Mouse (Mus musculus) heart, postnatal 0 days (tissue): ENCODE data around the gene Ndufv1. TPM values are rescaled to one million over a fixed set of nuclear protein-coding genes. Genes with fewer than 3 reads are reported as not detected.

Experiments used
- ATAC-seq: fragments of 200-750 bp; cut with Nextera tagmentation; 2 replicates; pipeline ENCODE4 v1.8.0; 2017; ENCODE audit warnings: low read depth, moderate number of reproducible peaks, moderate library complexity; ENCODE audit not compliant: insufficient read depth
- DNase-seq: peaks from one replicate; pipeline ENCODE4 v3.0.0-alpha.2; 2016; ENCODE audit warnings: low spot score
- H3K27ac ChIP-seq: fragments of 300-500 bp; sonication (generic); 2 replicates; pipeline ENCODE4 v1.5.1; 2014; ENCODE audit warnings: low read depth, mild to moderate bottlenecking
- H3K27me3 ChIP-seq: fragments of 300-500 bp; sonication (generic); 2 replicates; pipeline ENCODE4 v1.6.1; 2014; ENCODE audit warnings: low read length, mixed read lengths; ENCODE audit not compliant: control insufficient read depth, insufficient read depth
- H3K36me3 ChIP-seq: fragments of 300-500 bp; sonication (generic); replicated peaks from 2 replicates; pipeline ENCODE4 v1.6.1; 2014; ENCODE audit warnings: low read length, mixed read lengths; ENCODE audit not compliant: control insufficient read depth, insufficient read depth
- H3K4me1 ChIP-seq: fragments of 300-500 bp; sonication (generic); 2 replicates; pipeline ENCODE4 v1.6.1; 2014; ENCODE audit warnings: antibody characterized with exemption; ENCODE audit not compliant: control insufficient read depth, insufficient read depth
- H3K4me2 ChIP-seq: fragments of 300-500 bp; sonication (generic); 2 replicates; pipeline ENCODE4 v1.6.1; 2014; ENCODE audit warnings: low read depth, mild to moderate bottlenecking, low read length, moderate library complexity
- H3K4me3 ChIP-seq: fragments of 300-500 bp; sonication (generic); 2 replicates; pipeline ENCODE4 v1.5.1; 2014; ENCODE audit warnings: low read depth, low read length
- H3K9ac ChIP-seq: fragments of 300-500 bp; sonication (generic); replicated peaks from 2 replicates; pipeline ENCODE4 v1.6.1; 2014; ENCODE audit warnings: low read depth, low read length, mixed read lengths
- H3K9me3 ChIP-seq: fragments of 300-500 bp; sonication (generic); replicated peaks from 2 replicates; pipeline ENCODE4 v1.6.1; 2016; ENCODE audit warnings: low read length; ENCODE audit not compliant: control insufficient read depth
- CTCF ChIP-seq: IDR thresholded peaks from 2 replicates; pipeline ENCODE4 v1.5.1; 2016; ENCODE audit warnings: antibody characterized with exemption, control low read depth, low read depth
- EP300 ChIP-seq: IDR thresholded peaks from 2 replicates; pipeline ENCODE4 v1.6.1; 2016; ENCODE audit warnings: antibody characterized with exemption, low read depth
- WGBS: fragments of 180-500 bp; shearing (Covaris S2); extraction: QIAGEN DNeasy Blood & Tissue Kit; methylation state at CpG from one replicate; pipeline ENCODE4 v1.1.7; 2014; 5-methylcytosine and 5-hydroxymethylcytosine counted together
- polyA plus RNA-seq: library from polyadenylated mRNA; unstranded; fragments of >200 nt; fragmentation: Nextera tagmentation; extraction: Ambion mirVana; gene quantifications from 2 replicates; pipeline ENCODE4 v1.2.1, GENCODE M21; 2015
- total RNA-seq: library from RNA; depleted of rRNA; stranded (reverse); fragments of >200 nt; gene quantifications from 2 replicates; pipeline ENCODE4 v1.2.3, GENCODE M21; 2014; ENCODE audit warnings: low replicate concordance

The Ndufv1 gene
- total and polyA plus RNA-seq, 2 experiments from 2014 or later = 941 to 1,090 TPM

DNA sequence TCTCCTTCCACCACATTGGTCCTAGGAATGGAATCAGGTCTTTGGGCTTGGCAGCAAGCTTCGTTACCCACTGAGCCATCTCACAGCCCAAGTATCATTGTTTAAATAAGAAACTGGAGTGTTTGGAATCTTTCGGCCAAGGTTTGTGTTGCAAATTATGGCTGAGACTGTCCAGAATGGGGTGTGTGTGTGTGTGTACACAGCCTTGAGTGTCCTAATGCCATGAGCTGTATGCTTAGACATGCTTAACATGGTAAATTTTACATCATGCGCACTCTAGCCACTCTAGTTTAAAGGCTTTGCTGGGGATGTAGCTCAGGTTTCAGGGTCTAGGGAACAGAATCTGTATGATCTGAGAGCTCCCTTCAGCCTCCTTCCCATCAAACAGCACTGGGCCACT lies 17.1 kb downstream of the Ndufv1 start:
- Histone ChIP-seq H3K36me3 (no peaks in the 10 kb centered on the region), H3K27ac (no peak overlapping the region), H3K4me1 (0 out of 2 replicates have a peak, but pooled peaks cover 4% of the 10 kb centered on the region), H3K4me3 (no peak overlapping the region), H3K27me3 (no peaks in the 10 kb centered on the region), H3K9ac (no peak overlapping the region), H3K9me3 (no peaks in the 10 kb centered on the region), H3K4me2 (no peak overlapping the region)
- WGBS = 95% methylated on average over 3 of the region's 3 CpGs
- ATAC-seq (no peak), DNase-seq (no peak)
- TF ChIP-seq EP300 (no peak), CTCF (no peak)

DNA sequence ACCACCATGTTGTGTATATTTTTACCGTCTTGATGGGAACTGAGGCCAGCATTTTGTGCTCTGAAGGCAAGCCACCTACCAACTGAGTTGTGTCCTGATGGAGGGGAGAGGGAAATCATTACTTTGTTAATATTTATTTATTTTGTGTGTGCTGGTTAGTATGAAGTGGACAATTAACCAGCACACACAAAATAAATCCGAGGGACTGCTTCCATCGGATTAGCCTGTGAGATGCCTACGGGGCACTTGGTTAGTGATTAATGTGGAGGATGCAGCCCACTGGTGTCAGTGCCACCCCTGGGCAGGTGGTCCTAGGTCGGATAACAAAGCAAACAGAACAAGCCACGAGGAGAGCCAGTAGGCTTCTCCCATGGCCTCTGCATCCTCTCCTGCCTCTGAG lies 17.7 kb downstream of the Ndufv1 start:
- Histone ChIP-seq H3K27me3 (no peaks in the 10 kb centered on the region), H3K4me1 (0 out of 2 replicates have a peak, but pooled peaks cover 4% of the 10 kb centered on the region), H3K27ac (no peak overlapping the region), H3K36me3 (no peaks in the 10 kb centered on the region), H3K4me2 (no peak overlapping the region), H3K9me3 (no peaks in the 10 kb centered on the region), H3K4me3 (no peak overlapping the region), H3K9ac (no peak overlapping the region)
- TF ChIP-seq CTCF (no peak), EP300 (no peak)
- DNase-seq (no peak), ATAC-seq (no peak)
- 73% methylated on average over 6 of the region's 6 CpGs for WGBS

DNA sequence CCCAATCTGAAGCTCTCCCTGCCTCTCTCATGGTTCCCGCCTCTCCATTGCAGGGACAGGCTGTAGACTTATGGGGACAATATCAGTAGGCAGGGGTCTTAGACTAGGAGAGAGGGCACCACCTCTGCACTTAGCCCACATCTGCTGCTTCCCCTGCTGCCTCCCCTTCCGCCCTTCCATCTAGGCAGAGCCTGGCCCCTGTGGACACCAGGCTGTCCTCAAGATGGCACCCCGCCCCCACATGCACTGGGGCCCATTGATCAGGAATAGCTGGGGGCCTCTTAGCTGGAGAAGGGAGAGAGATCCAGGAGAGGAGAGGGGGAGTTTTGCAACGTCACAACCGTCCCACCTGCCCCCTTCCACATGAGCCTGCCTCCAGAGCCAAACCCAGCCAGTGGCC lies 20.2 kb downstream of the Ndufv1 start, which contains the start of gene Tbx10:
TSS of gene Tbx10 (plus strand) at position 337 of the 400 bp plus-strand sequence.
- 48% methylated on average over 5 of the region's 5 CpGs for WGBS
- TF ChIP-seq CTCF (no peak), EP300 (no peak)
- Histone ChIP-seq H3K9ac (no peak within 1 kb of the TSS), H3K9me3 (no peaks in the 10 kb centered on the region), H3K4me2 (no peak within 1 kb of the TSS), H3K27me3 (no peaks in the 10 kb centered on the region), H3K27ac (no peak within 1 kb of the TSS), H3K4me1 (no peaks in the 10 kb centered on the region), H3K36me3 (no peaks in the 10 kb centered on the region), H3K4me3 (no peak within 1 kb of the TSS)
- ATAC-seq = no peak
- DNase-seq = no peak

DNA sequence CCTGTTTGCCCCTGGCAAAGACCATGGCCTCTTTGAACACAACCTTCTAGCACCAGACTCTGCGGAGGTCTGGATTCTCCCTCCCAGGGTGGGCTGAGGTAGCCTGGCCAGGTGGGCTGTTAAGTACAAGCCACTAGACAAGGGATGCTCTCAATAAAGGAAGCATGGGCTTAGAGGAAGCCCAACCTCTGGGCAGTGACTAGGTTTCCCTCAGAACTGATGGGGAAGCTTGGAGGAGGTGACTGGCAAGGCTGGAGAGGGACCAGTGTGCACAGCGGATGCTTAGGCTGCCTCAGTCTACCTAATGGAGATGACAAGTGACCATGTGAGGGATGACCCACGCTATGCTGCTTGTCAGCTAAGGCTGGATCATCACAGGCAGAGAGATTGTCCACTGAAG lies 20.6 kb downstream of the Ndufv1 start:
- peaks cover 3% of the 10 kb centered on the region; the same call in 1 of the 2 replicates for H3K4me1 ChIP-seq
- H3K36me3 ChIP-seq = no peaks in the 10 kb centered on the region
- no peak for TF ChIP-seq CTCF
- no peak for TF ChIP-seq EP300
- no peaks in the 10 kb centered on the region for H3K9me3 ChIP-seq
- no peak overlapping the region for H3K4me3 ChIP-seq
- no peak for DNase-seq
- no peak for ATAC-seq
- H3K27me3 ChIP-seq = no peaks in the 10 kb centered on the region
- H3K9ac ChIP-seq = no peak overlapping the region
- 80% methylated on average over 3 of the region's 3 CpGs for WGBS
- H3K27ac ChIP-seq = no peak overlapping the region
- no peak overlapping the region for H3K4me2 ChIP-seq

DNA sequence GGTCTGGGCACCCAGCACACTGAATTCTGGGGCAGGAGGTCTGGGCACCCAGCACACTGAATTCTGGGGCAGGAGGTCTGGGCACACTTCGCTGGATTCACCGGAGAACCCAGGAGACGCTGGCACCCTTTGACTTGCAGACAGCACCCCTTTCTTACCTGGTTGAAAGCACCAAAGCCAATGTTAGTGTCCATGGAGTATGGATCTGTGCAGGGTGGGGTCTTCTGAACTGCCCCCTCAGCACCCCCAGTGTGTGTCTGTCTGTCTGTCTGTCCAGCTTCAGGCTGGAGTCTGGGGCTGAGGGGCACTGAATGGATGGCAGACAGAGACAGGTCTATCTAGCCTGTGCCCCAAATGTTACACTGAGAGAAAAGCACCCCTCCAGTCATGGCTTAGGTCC lies 21.0 kb downstream of the Ndufv1 start:
- no peak for TF ChIP-seq CTCF
- no peak for TF ChIP-seq EP300
- Histone ChIP-seq H3K36me3 (no peaks in the 10 kb centered on the region), H3K4me1 (peaks cover 7% of the 10 kb centered on the region), H3K9ac (no peak overlapping the region), H3K4me3 (no peak overlapping the region), H3K4me2 (no peak overlapping the region), H3K9me3 (no peaks in the 10 kb centered on the region), H3K27me3 (no peaks in the 10 kb centered on the region), H3K27ac (no peak overlapping the region)
- no peak for ATAC-seq
- 93% methylated on average over 3 of the region's 3 CpGs for WGBS
- no peak for DNase-seq

DNA sequence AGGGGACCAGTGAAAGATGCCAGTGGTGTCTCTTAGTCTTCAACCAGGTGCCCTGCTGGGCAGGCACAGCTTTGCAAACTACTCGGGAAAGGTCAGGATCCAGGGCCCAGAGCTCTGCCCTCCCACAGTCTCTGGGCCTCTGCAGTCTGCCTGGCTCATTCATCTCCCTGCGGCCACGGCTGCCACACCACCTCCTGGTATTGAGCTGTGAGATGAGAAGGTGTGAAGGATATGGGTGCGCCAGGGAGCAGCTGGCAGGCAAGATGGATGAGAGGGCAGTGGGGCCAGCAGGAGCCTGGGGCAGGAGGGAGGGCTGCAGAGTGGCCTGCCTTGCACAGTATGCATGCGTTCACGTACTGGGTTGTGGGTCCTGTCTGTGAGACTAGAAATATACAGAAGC lies 21.8 kb downstream of the Ndufv1 start:
- no peaks in the 10 kb centered on the region for H3K27me3 ChIP-seq
- TF ChIP-seq EP300 = no peak
- TF ChIP-seq CTCF = no peak
- H3K4me1 ChIP-seq = peaks cover 14% of the 10 kb centered on the region
- no peak overlapping the region; the same call in 1 of the 2 replicates for H3K9ac ChIP-seq
- 59% methylated on average over 6 of the region's 6 CpGs for WGBS
- H3K4me2 ChIP-seq = no peak overlapping the region
- DNase-seq = no peak
- H3K9me3 ChIP-seq = no peaks in the 10 kb centered on the region
- ATAC-seq = no peak
- H3K4me3 ChIP-seq = no peak overlapping the region
- H3K36me3 ChIP-seq = no peaks in the 10 kb centered on the region
- H3K27ac ChIP-seq = no peak overlapping the region
